Mouse (Mus musculus) adrenal gland, adult (tissue): ENCODE results near the gene Rgs6.

Experiments
- DNase-seq, 2 experiments: peaks; one replicate each; pipeline ENCODE4 v3.0.0; 2022 to 2023; ENCODE audit warnings: low spot score in 1 of 2; ENCODE audit not compliant: inconsistent age in 2 of 2

The Rgs6 gene

GRCm38 (mm10) chr12:83073879-83074368, 485.8 kb downstream of the Rgs6 start:
- no peak for DNase-seq

DNA sequence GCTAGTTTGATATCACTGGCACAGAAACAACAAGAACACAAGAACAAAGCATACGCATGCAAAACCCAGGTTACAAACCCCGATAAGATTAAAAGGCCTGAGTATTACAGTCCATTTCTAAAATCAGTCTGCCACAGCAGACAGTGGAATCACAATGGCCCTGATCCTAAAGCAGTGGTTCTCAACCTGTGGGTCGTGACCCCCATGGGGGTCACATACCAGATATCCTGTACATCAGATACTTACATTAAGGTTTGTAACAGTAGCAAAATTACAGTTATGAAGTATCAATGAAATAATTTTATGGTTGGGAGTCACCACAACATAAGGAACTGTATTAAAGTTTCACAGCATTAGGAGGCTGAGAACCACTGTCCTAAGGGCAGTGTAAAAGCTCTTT, 488.1 kb downstream of the Rgs6 start:
- DNase-seq, result no peak

DNA sequence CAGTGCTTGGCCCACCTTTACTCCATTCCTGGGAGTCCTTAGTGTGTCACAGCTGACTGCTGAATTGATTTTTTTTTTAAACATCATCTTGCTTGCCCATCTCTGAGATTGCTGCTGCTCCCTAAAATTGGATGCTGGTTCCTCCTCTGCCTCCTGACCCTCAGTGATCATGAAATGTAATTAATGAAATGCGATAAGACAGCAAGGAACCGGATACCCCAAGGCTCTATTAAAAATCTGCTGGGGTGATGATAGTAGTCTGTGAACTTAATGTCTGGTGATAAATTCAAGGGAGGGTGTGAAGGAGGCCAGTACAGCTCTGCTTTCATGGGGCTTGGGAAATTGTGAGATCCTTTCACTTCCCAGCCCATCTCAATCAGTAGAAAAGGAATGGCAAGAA, 489.4 kb downstream of the Rgs6 start:
- DNase-seq, result no peak

DNA sequence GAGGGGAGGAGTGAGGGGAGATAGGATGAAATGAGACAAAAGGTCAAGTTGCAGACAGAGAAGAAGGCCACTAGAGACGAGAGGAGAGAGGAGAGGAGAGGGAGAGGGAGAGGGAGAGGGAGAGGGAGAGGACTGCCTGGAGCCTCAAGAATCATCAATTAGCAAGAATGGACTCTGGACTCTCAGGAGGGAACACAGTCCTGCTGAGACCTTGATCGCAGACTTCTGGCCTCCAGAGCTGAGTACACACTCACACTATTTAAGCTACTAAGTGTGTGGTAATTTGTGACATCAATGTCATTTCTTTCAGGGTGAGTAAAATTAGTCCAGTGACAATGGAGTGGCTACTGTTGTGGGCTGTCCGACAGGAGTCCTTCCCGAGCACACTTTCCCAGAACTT, 495.3 kb downstream of the Rgs6 start:
- no peak for DNase-seq

- DNase-seq, result no peak
Observed at GRCm38 (mm10) chr12:83084614-83085013, 496.5 kb downstream of the Rgs6 start.

DNA sequence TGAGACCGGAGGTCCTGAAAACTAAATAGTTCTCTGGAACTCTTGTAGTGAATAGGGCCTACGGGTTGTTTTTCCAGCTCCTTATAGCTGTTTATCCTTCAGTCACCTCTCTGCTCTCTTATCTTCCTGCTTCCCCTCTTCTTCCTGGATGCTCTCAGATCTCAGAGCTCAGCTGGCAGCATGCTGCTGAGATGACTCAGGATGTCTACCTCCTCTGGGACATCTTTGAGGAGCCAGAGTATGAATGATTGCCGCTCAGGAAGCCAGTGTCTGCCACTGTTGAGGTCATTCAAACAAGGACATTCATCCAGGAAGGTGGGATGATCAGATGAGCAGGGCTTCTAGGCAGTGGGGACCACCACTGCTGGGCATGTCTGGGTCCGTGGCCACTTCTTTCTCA, 498.9 kb downstream of the Rgs6 start:
- DNase-seq, result peak; percentile 21 to 52

- DNase-seq, result no peak
Observed at GRCm38 (mm10) chr12:83087555-83087954, 499.5 kb downstream of the Rgs6 start.

DNA sequence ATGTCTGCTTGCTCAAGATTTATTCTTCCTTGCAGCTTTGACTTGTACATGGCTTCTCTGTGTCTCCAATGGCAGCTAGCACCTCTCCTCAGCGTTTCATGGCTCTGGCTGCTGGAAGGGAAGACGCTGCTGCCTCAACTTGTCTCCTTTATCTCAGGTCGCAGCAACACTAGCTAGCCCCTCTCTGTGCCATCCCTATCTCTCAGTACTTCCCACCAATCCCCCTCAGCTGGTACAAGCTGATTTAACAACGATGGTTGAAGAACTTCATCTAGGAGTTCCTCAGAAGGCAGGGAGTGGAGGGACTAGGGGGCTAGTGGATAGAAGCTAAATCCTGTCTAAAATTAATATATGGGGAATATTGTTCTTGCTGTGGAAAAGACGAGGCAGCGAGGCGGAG, 503.9 kb downstream of the Rgs6 start:
- DNase-seq, result no peak

DNA sequence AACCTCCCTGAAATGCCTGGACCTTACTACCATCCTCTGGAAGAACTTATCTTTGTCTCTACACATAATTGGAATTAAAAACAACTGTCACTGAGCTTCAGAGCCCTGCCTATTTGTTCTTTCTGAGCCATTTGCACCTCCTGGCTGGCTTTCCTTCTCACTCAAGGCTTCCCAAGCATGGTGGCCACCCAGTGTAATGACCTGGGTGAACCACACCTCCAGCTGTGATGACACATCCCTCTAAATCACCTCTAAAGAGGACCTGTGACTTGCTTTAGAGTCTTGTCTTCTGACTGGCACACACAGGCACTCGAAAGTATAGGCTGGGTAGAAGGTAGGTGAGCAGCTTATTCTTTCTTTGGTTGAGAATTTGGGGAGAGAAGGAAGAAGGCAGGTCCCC, 509.7 kb downstream of the Rgs6 start:
- no peak for DNase-seq

GRCm38 (mm10) chr12:83098646-83099371, 510.7 kb downstream of the Rgs6 start:
- DNase-seq, result peak in 1 of 2 experiments; percentile 28

- no peak for DNase-seq
Observed at GRCm38 (mm10) chr12:83099920-83100319, 511.8 kb downstream of the Rgs6 start.

GRCm38 (mm10) chr12:83100413-83100812, 512.3 kb downstream of the Rgs6 start:
- DNase-seq, result peak; percentile 86 to 90

- no peak for DNase-seq
Observed at GRCm38 (mm10) chr12:83100848-83101247, 512.8 kb downstream of the Rgs6 start.

GRCm38 (mm10) chr12:83105514-83106119, 517.5 kb downstream of the Rgs6 start:
- no peak for DNase-seq

GRCm38 (mm10) chr12:83106120-83106517, 518.0 kb downstream of the Rgs6 start:
- DNase-seq, result no peak

GRCm38 (mm10) chr12:83109486-83109885, 521.4 kb downstream of the Rgs6 start:
- no peak for DNase-seq

GRCm38 (mm10) chr12:83109891-83110630, 522.0 kb downstream of the Rgs6 start:
- no peak for DNase-seq

- no peak for DNase-seq
Observed at GRCm38 (mm10) chr12:83110711-83111110, 522.6 kb downstream of the Rgs6 start.

- no peak for DNase-seq
Observed at GRCm38 (mm10) chr12:83112283-83112682, 524.2 kb downstream of the Rgs6 start.

DNA sequence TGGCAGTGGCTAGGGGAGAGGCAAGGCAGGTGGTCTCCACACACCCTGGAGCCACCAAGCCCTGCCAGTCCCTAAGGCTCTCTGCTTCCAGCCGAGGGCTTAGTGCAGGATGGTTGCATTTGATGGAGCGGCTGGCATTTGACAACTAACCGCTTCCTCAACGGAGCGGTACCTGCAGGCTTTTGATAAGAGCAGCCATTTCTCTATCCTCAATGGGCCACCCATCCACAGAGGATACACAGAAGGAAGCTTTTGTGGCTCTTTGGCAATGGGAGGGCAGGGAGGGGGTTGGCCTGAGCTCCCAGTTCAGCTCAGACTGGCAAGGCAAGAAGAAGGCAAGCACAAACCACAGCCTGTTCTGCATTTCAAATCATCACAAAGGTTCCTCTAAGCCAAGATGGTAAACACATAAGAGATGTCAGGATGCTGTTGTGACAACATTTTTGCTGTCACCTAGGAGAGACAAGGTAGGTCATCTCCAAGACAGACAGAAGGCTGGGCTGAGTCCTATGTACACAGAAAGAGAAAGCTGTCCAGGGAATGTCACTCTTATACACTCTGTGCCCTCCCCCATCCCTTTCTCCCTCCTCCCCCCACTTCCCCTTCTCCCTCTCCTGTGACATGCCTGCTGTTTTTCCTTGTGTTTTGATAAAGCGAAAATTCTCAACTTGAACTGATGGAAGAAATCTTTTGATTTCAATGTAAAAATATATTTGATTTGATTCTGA, 525.0 kb downstream of the Rgs6 start:
- no peak for DNase-seq

DNA sequence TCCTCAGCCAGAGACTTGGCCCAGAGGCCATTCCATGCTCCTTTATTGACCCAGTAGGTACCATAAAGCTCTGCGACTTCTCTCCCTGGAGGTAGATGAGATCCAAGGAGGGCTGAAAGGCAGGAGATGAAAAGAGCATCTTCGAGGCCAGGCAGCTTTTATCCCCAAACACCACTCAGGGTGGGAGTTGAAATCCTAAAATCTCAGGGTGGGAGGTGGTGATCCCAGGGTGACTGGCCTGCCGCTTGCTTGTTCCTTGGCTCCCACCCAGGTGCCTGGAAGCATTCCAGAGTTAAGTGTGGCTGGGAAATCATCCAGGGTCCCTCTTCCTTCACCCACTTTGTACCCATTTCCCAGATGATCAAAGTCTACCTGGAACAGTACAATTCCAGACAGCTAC, 525.9 kb downstream of the Rgs6 start:
- DNase-seq, result peak in 1 of 2 experiments; percentile 34
